Mouse (Mus musculus) spleen, postnatal 4 days (tissue): ENCODE results near the gene Polr2j.

Source experiments
- DNase-seq, 2 experiments: peaks; one replicate each; pipeline ENCODE4 v3.0.0; 2022; ENCODE audit warnings: low spot score in 2 of 2

Gene Polr2j

DNA sequence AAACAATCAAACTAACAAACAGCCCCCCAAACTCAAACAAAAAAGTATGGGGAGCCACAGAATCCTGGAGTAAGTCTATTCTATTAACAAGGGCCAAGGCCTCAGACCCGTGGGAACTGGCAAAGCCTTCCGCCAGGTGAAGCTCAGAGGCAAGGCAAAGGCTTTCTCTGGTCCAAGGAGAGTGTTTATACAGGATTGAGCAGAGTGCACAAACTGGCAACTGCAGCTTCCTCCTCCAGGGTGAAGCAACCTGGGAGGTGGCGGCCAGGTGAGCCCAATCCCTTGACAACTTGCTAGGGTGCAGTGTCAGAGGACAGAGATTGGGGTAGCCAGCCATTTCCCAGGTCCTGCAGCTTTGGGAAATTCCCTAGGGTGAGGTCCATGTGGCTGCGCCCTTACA lies 50.9 kb downstream of the Polr2j start:
- no peak for DNase-seq

DNA sequence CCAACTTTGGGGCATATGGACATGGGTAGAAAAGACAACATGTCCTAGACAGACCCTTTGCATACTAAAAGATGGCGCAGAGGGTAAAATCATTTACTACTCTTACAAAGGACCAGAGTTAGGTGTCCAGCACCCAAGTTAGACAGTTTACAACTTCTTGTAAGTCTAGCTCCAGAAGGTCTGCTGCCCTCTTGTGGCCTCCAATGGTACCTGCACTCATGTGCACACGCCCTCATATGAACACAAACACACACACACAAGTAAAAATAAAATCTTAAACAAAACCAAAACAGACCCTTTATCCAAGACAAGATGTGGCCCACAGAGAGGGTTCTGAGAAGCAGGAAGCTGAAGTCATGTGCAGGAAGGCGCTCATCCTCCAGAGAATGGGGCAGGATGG lies 51.6 kb downstream of the Polr2j start:
- no peak for DNase-seq

DNA sequence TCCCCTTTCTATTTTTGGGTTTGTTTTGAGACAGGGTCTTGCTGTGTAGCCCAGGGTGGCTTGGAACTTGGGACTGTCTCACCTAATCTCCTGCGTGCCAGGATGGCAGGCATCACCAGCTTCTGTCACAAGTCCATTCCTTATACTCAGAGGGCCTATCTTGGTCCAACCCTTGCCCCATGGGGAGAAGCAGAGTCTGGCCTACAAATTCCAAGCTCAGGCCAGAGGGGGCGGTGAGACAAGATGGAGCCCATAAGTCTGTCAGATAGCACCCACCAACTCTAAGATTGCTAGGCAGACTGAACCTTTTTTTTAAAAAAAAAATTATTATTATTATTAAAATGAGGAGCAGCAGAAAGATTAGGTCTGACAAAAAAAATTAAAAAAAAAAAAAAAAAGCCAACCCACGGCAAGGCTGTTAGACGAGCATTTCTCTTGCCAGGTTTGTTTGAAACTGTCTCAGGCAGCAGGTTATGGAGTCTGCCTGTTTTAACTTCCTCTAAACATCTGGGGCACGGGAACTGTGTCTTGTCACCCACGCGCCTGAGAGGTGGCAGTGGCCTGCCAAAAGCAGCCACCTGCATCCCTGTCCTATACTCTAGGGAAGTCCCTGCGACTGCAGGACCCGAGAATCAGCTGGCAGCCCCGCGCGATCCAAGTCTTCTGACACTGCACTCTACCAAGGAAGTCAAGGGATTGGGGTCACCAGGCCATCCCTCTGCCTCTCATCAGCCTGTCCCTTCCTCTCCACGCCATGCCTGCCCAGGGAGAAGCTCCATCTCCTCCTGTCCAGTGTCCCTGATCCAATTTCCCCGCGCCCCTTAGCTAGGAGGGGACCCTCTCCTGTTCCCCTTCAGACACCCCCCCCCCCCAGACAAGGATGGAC lies 53.4 kb downstream of the Polr2j start:
- DNase-seq, result peak; percentile 51 to 74

DNA sequence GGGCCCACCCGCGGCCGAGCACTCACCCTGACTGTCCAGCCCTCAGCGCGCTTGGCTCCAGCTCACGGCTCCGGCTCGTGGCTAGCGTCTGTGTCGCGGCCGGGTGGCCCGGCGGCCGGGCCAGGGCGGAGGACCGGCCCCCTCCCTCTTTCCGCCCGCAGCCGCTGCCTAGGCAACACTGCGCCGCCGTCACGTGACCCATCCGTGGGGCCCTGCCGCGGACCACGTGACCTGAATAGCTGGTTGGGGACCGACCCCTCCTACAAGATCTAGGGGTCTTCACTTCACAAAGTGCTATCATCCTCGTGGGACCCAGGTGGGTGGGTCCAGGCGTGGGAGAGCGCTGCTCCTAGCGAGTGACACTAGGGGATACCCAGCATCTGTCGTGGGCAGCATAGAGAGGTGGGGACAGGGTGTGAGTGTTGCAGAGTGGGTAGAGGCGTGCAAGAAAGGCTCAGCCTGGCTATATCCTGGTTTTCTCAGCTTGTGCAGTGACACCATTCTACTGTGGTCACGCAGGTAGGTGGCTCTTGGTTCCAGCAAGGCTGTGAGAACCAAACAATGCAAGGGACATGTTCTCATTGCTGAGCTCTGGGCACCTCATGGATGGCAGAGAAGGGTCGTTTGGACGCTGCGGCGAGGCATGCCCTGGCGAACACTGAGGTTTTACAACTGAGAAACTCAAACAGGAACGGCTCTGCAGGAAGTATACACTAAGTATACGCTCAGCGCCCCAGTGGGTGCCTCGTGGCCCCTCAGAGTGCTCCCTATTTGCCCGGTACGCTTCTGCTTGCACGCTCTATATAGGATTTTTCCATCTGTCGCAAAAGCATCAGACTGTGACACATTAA lies 54.3 kb downstream of the Polr2j start, which contains the start of gene Orai2:
Gene Orai2 (minus strand): TSS at position 202 of the 851 bp plus-strand sequence.
- peak; percentile 84 to 90 for DNase-seq

DNA sequence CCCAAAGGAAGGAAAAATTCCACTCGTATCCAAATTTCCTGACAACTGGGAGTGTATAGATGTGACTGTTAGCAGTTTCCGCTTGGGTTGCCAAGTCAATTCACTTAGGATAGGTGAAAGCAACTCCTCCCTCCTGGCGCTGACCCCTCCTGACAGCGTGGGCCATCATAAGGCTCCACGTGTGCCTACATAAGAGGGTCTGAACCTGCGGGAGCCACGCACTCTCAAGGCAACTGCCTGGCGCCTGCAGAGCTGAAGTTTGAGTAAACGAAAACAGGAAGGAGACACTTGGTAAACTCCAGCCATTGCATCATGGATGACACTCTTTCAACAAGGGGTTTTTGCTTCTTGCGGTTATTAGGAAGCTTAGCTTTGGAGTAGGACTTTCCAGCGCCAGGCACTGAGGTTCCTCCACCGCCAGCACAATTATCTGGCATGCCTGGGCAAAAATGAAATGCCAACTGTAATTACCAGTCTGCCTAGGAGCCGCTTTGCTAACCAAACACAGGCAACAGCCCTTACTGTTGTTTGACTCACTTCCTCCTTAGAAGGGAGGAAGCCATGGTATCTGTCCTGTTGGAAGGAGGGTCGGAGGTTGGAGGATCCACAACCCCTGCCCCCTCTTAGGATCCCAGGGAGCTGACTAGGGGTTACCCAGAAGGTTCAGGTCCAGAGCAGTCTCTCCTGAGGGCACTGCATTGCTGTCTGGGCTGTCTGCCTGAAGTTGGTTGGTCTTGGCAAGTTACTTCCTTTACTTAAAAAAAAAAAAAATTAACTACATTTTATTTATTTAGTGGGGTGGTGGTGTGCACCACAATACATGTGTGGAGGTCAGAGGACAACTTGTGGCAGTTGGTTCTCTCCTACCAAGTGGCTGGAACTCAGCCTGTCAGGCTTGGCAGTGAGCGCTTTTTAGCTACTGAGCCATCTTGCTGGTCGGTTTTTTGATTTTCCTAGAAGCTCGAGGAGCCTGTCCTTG lies 55.2 kb downstream of the Polr2j start:
- peak; percentile 33 to 72 for DNase-seq
